Mouse (Mus musculus) testis, adult 2 months (tissue): ENCODE measurements around the gene Nol10. TPM values are rescaled to one million over a fixed set of nuclear protein-coding genes. Genes with fewer than 3 reads are reported as not detected.
"Not testable (repeated sequence)": the region's sequence is repeated elsewhere in the genome, so short reads cannot be mapped to it uniquely, and the experiment has no call there.

ENCODE experiments used
- H3K27ac ChIP-seq: fragments of 200-500 bp; 2 replicates; pipeline ENCODE4 v1.5.1; 2012; ENCODE audit warnings: low read depth, low read length; ENCODE audit not compliant: control insufficient read depth, insufficient read depth
- H3K27me3 ChIP-seq: fragments of 200-500 bp; 2 replicates; pipeline ENCODE4 v1.6.1; 2012; ENCODE audit warnings: mild to moderate bottlenecking, low read length, moderate library complexity; ENCODE audit not compliant: control insufficient read depth, insufficient read depth
- H3K36me3 ChIP-seq: fragments of 200-500 bp; 2 replicates; pipeline ENCODE4 v1.6.1; 2012; ENCODE audit warnings: mild to moderate bottlenecking, low read length; ENCODE audit not compliant: control insufficient read depth, insufficient read depth
- H3K4me1 ChIP-seq: fragments of 200-500 bp; 2 replicates; pipeline ENCODE4 v1.6.1; 2012; ENCODE audit warnings: low read length; ENCODE audit not compliant: control insufficient read depth, insufficient read depth
- H3K4me3 ChIP-seq: fragments of 200-500 bp; 2 replicates; pipeline ENCODE4 v1.5.1; 2012; ENCODE audit warnings: low read depth, mild to moderate bottlenecking, low read length, moderate library complexity, mixed read lengths; ENCODE audit not compliant: control insufficient read depth
- CTCF ChIP-seq: fragments of 200-500 bp; IDR thresholded peaks from 2 replicates; pipeline ENCODE4 v1.5.1; 2012; ENCODE audit warnings: low read depth, mild to moderate bottlenecking, inconsistent platforms, low read length, moderate library complexity; ENCODE audit not compliant: control insufficient read depth, insufficient read depth, insufficient replicate concordance
- POLR2A ChIP-seq: fragments of 200-500 bp; IDR thresholded peaks from 2 replicates; pipeline ENCODE4 v1.6.1; 2012; ENCODE audit warnings: low read depth, mild to moderate bottlenecking, inconsistent platforms, low read length, moderate library complexity; ENCODE audit not compliant: control insufficient read depth
- polyA plus RNA-seq: library from polyadenylated mRNA; depleted of rRNA; stranded (reverse); fragments of >200 nt; gene quantifications from 2 replicates; pipeline ENCODE4 v1.2.3, GENCODE M21; 2012

Nol10 gene
- polyA plus RNA-seq, 1 experiment, result 3.8 TPM

GRCm38 (mm10) chr12:17445251-17445650 is 97.0 kb downstream of the Nol10 start:
- H3K4me3 ChIP-seq, result no peak overlapping the region
- no peaks in the 10 kb centered on the region; the same call in 1 of the 2 replicates for H3K4me1 ChIP-seq
- H3K27me3 ChIP-seq, result no peaks in the 10 kb centered on the region
- TF ChIP-seq POLR2A (no peak), CTCF (no peak)
- H3K36me3 ChIP-seq, result no peaks in the 10 kb centered on the region
- H3K27ac ChIP-seq, result no peak overlapping the region

- TF ChIP-seq POLR2A, result no peak
- no peak for TF ChIP-seq CTCF
- H3K4me1 ChIP-seq, result no peaks in the 10 kb centered on the region; the same call in 1 of the 2 replicates
- H3K27ac ChIP-seq, result no peak overlapping the region
- no peak overlapping the region for H3K4me3 ChIP-seq
- no peaks in the 10 kb centered on the region for H3K27me3 ChIP-seq
- H3K36me3 ChIP-seq, result no peaks in the 10 kb centered on the region
Observed at GRCm38 (mm10) chr12:17448781-17449180, 100.5 kb downstream of the Nol10 start.

DNA sequence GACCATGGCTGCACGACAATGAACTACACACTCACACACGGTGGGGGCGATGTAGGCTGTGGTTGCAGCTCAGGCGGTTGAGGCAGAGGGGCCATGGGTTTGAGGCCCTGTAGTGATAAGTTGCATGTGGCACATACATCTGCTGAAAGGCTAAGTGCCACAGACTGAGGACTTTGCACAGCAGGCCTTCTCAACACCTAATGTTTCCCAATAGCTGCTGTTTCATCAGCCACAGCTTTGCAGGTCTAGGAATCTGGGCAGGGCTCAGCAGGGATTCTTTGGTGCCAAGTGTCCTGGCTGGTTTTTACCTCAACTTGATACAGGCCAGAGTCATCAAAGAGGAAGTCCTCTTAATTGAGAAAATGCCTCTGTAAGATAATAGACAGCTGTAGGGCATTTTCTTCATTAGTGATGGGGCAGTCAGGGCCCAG is 101.4 kb downstream of the Nol10 start:
- H3K27ac ChIP-seq, result no peak overlapping the region
- TF ChIP-seq CTCF (no peak), POLR2A (no peak)
- H3K4me1 ChIP-seq, result no peaks in the 10 kb centered on the region; the same call in 1 of the 2 replicates
- H3K27me3 ChIP-seq, result no peaks in the 10 kb centered on the region
- H3K4me3 ChIP-seq, result no peak overlapping the region
- H3K36me3 ChIP-seq, result no peaks in the 10 kb centered on the region

DNA sequence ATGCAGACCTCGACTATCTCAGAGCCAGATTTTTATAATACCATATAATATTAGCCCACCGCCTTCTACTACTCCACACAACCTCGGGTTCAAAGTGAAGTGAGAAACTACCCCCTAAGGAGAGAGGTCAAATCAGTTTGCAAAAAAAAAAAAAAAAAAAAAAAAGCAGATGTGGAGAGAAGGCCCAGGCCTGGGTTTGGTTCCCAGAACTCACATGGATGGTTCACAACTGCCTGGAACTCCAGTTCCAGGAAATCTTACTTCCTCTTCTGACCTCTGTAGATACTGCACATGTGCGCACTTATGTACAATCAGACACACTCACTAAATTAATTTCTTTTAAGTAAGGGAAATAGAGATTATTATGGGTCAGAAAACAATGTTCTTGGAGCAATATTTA is 102.2 kb downstream of the Nol10 start:
- H3K4me1 ChIP-seq, result no peaks in the 10 kb centered on the region
- no peak overlapping the region for H3K27ac ChIP-seq
- no peaks in the 10 kb centered on the region for H3K36me3 ChIP-seq
- H3K4me3 ChIP-seq, result no peak overlapping the region
- TF ChIP-seq POLR2A (no peak), CTCF (no peak)
- no peaks in the 10 kb centered on the region for H3K27me3 ChIP-seq

DNA sequence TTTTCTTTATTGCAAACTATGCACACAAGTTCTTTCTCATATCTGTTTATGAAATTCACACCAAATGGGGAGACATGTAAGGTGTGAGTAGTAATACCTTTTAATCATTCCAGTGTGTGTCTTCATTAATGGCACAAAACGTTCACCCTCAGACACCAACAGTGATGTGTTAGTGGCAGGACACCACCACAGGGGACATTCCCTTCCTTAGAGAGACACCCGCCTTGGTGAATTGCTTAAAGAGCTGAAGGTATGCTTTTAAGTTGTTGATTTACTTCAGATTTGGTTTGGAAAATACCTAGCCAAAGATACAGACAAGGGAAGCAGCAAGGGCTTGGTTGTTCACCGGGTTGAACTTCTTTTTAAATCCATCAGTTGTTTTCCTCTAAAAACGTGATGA is 102.7 kb downstream of the Nol10 start:
- TF ChIP-seq CTCF (no peak), POLR2A (no peak)
- Histone ChIP-seq H3K4me3 (no peak overlapping the region), H3K27me3 (no peaks in the 10 kb centered on the region), H3K36me3 (no peaks in the 10 kb centered on the region), H3K4me1 (no peaks in the 10 kb centered on the region), H3K27ac (no peak overlapping the region)

DNA sequence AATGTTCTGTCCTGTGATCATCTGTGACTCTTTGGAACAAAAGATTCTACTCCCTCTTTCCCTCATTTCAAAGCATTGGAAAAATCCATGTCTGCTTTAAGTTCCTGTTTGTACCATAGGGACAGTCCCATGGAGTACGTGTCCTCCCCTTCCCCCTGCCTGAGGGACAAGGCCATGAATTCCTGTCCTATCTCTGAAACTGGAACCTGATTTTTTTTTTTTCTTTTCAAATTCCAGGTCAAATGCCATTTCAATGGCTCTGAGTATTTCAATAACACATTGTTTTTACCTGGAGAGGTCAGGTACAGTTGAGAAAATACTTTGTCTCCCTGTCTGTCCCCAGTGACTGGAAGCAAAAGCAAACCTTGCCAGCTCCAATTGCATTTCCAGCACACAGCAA is 104.0 kb downstream of the Nol10 start:
- no peak for TF ChIP-seq CTCF
- no peak for TF ChIP-seq POLR2A
- H3K36me3 ChIP-seq, result no peaks in the 10 kb centered on the region
- no peak overlapping the region for H3K27ac ChIP-seq
- no peak overlapping the region for H3K4me3 ChIP-seq
- H3K4me1 ChIP-seq, result no peaks in the 10 kb centered on the region
- H3K27me3 ChIP-seq, result no peaks in the 10 kb centered on the region

DNA sequence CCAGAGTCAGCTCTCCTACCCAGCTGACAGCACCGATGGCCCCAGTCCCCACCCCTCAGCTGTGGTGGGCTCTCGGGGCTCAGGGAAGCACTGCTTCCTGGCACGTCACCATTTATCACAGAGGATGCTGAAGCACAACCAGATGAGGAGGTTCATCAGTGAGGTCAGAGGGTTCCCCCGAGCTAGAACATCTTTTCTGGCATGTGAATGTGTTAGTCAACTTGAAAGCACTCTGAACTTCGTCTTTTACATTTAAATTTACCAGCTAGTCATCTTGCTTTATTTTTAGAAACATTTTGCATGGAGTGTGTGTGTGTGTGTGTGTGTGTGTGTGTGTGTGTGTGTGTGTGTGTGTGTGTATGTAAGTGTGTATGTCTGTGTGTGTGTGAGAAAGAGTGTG is 105.7 kb downstream of the Nol10 start:
- Histone ChIP-seq H3K27ac (no peak overlapping the region), H3K4me1 (no peaks in the 10 kb centered on the region), H3K27me3 (no peaks in the 10 kb centered on the region), H3K36me3 (no peaks in the 10 kb centered on the region), H3K4me3 (no peak overlapping the region)
- no peak for TF ChIP-seq POLR2A
- no peak for TF ChIP-seq CTCF

- no peak overlapping the region for H3K4me3 ChIP-seq
- no peaks in the 10 kb centered on the region for H3K27me3 ChIP-seq
- no peak overlapping the region for H3K27ac ChIP-seq
- no peaks in the 10 kb centered on the region for H3K4me1 ChIP-seq
- H3K36me3 ChIP-seq, result no peaks in the 10 kb centered on the region
- TF ChIP-seq POLR2A, result no peak
- TF ChIP-seq CTCF, result no peak
Observed at GRCm38 (mm10) chr12:17455096-17455495, 106.8 kb downstream of the Nol10 start.

- not testable (repeated sequence) for H3K27ac ChIP-seq
Observed at GRCm38 (mm10) chr12:17459223-17459622, 111.0 kb downstream of the Nol10 start.

More at GRCm38 (mm10) chr12:17459223-17459622, 111.0 kb downstream of the Nol10 start:
- H3K27me3 ChIP-seq, H3K4me3 ChIP-seq, H3K4me1 ChIP-seq, H3K36me3 ChIP-seq: not testable (repeated sequence)
